Mouse (Mus musculus): ENCODE data around the gene 2010300C02Rik. TPM values are rescaled to one million over a fixed set of nuclear protein-coding genes. Genes with fewer than 3 reads are reported as not detected.
A peak's percentile ranks its signal among the peaks of the same experiment; 100 is the strongest.

The 2010300C02Rik gene
- polyA plus RNA-seq, 1 experiment = 15.3 TPM

DNA sequence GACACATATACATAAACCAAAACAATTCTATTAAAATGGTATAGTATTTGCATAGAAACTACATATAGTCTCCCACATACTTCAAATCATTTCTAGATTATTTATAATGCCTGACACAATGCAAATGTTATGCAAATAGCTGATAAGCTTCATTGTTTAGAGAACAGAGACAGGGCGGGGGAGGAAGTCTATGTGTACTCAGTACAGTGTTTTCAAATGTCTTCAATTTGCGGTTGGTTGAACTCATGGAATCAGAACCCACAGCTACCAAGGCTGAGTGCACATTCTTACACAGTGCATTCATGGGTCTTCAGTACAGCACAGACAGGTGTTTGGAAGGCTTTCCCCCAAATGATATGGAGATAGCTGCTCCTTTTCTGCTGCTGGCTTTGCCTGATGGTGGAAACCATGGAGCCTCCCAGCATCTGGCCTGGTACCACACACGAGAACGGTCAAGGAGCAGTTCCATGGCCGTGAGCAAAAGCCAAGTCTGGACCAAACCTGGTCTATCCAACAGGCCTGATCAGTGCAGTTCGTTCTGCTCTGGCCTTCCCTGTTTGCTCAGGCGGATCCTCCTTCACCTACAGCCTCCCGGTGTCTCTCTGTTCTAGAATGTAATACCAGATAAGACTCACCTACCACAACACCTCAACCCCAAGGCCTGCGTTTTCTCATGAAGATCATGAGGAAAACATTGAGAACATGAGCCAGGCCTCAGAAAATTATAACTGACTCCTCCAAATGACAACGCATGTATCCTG is 8.1 kb downstream of the 2010300C02Rik start:
- WGBS = 42% methylated on average over 10 of the region's 10 CpGs
- Histone ChIP-seq H3K27me3 (ENCODE audit: control insufficient read depth, insufficient read depth, low read length) (no peaks in the 10 kb centered on the region), H3K36me3 (ENCODE audit: control insufficient read depth, insufficient read depth, low read length) (no peaks in the 10 kb centered on the region), H3K27ac (ENCODE audit: insufficient read depth, low read depth, low read length) (peak overlapping the region; percentile 50), H3K4me3 (ENCODE audit: low read depth, low read length) (no peak overlapping the region), H3K4me1 (ENCODE audit: control insufficient read depth, insufficient read depth, insufficient read length, low read length) (peaks cover 10% of the 10 kb centered on the region)
- TF ChIP-seq CTCF (IDR thresholded peaks at IDR 0.05; ENCODE audit: extremely low read depth, insufficient read length, insufficient replicate concordance, low read depth, low read length) = no peak
- TF ChIP-seq POLR2A (IDR thresholded peaks at IDR 0.05; ENCODE audit: low read depth, low read length) = no peak

DNA sequence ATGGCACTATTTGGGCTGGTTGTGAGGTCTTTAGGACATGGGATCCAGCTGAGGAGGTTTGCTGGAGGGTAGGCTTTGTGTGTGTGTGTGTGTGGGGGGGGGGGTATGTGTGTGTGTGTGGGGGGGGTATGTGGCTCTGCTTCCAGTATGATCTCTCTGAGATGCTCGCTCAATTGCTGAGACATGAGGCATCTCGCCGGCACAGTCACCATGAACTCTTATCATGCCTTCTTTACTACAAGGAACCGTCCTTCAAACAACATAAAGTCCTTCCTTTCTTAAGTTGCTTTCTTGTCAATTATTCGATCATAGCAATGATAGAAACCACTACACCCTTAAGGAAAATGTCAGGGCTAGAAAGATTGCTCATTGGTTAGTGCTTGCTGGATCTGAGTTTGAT is 8.8 kb downstream of the 2010300C02Rik start:
- no peaks in the 10 kb centered on the region for H3K27me3 ChIP-seq (ENCODE audit: control insufficient read depth, insufficient read depth, low read length)
- TF ChIP-seq POLR2A (IDR thresholded peaks at IDR 0.05; ENCODE audit: low read depth, low read length) (no peak), CTCF (IDR thresholded peaks at IDR 0.05; ENCODE audit: extremely low read depth, insufficient read length, insufficient replicate concordance, low read depth, low read length) (no peak)
- WGBS = 91% methylated on average over 5 of the region's 5 CpGs
- H3K36me3 ChIP-seq (ENCODE audit: control insufficient read depth, insufficient read depth, low read length) = no peaks in the 10 kb centered on the region
- H3K27ac ChIP-seq (ENCODE audit: insufficient read depth, low read depth, low read length) = no peak overlapping the region
- peaks cover 10% of the 10 kb centered on the region for H3K4me1 ChIP-seq (ENCODE audit: control insufficient read depth, insufficient read depth, insufficient read length, low read length)
- no peak overlapping the region for H3K4me3 ChIP-seq (ENCODE audit: low read depth, low read length)

DNA sequence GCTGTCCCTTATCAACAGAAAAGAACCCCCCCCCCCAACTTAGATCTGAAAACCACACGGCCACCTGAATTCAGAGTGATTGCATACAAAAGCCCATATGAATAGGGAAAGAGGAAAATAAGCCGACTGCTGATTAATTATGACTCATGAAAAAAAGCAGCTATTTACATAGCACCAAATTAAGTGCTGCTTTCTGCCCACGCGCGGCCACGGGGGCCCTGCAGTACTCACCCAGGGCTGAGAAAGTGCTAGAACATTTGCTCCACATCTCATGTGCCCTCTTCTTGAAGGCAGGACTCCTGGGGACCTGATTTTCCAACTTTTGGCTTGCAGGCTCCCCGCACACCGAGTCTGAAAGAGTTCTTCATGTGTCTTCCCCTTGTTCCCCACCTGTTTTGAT is 10.1 kb downstream of the 2010300C02Rik start:
- Histone ChIP-seq H3K4me3 (ENCODE audit: low read depth, low read length) (no peak overlapping the region), H3K36me3 (ENCODE audit: control insufficient read depth, insufficient read depth, low read length) (no peaks in the 10 kb centered on the region), H3K4me1 (ENCODE audit: control insufficient read depth, insufficient read depth, insufficient read length, low read length) (peaks cover 10% of the 10 kb centered on the region), H3K27ac (ENCODE audit: insufficient read depth, low read depth, low read length) (no peak overlapping the region), H3K27me3 (ENCODE audit: control insufficient read depth, insufficient read depth, low read length) (no peaks in the 10 kb centered on the region)
- no peak for TF ChIP-seq CTCF (IDR thresholded peaks at IDR 0.05; ENCODE audit: extremely low read depth, insufficient read length, insufficient replicate concordance, low read depth, low read length)
- no peak for TF ChIP-seq POLR2A (IDR thresholded peaks at IDR 0.05; ENCODE audit: low read depth, low read length)
- 71% methylated on average over 8 of the region's 8 CpGs for WGBS

DNA sequence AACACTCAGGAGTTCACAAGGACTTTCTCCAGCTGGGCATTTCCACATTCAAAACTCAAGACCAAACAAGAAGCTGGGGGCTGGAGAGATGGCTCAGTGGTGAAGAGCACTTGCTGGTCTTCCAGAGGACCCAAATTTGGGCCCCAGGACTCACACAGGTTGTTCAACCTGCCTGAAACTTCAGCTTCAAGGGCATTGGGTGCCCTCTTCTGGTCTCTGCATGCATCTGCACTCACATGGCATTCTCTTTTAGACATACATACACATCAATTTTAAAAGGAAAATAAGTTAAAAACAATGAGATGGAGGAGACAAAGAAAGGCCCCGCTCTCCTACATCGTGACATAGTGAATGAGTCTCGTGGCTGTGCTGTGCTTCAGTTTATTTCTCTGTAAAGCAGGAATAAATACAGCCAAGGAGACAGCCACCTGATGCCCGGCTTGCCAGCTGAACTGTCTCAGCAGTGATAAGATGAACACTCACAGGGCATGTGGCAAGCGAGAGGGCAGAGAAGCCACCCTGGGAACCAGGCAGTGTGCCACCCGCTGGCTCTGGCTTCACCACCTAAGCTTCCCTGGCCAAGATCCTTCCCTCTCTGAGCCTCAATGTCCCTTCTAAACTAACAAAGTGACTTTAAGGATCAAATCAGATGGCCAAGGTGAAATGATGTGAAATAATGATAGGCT is 11.5 kb downstream of the 2010300C02Rik start:
- H3K27me3 ChIP-seq (ENCODE audit: control insufficient read depth, insufficient read depth, low read length) = no peaks in the 10 kb centered on the region
- 89% methylated on average over 6 of the region's 6 CpGs for WGBS

DNA sequence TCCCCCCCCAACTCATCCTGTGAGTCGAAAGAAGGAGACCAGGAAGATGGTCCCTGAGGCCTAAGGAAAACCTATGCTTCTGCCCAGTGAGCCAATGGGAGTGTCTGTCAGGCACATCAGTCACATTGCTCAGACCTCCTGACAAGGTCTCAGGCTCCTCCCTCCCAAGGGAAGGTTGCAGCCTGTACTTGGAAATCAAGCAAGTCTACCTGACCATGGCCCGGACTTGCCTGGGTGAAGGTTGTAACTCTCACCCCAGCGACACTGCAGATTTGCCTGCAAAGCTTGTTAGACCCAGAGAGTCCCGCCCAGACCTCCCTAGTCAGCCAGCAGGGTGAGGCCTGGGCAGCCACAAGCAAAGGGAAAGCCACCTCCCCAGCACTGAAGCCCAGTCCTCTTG is 17.6 kb downstream of the 2010300C02Rik start:
- TF ChIP-seq POLR2A (IDR thresholded peaks at IDR 0.05; ENCODE audit: low read depth, low read length) = no peak
- TF ChIP-seq CTCF (IDR thresholded peaks at IDR 0.05; ENCODE audit: extremely low read depth, insufficient read length, insufficient replicate concordance, low read depth, low read length) = no peak
- WGBS = 59% methylated on average over 4 of the region's 4 CpGs
- Histone ChIP-seq H3K27ac (ENCODE audit: insufficient read depth, low read depth, low read length) (no peak overlapping the region), H3K4me1 (ENCODE audit: control insufficient read depth, insufficient read depth, insufficient read length, low read length) (0 out of 2 replicates have a peak, but pooled peaks cover 3% of the 10 kb centered on the region), H3K36me3 (ENCODE audit: control insufficient read depth, insufficient read depth, low read length) (no peaks in the 10 kb centered on the region), H3K27me3 (ENCODE audit: control insufficient read depth, insufficient read depth, low read length) (no peaks in the 10 kb centered on the region), H3K4me3 (ENCODE audit: low read depth, low read length) (no peak overlapping the region)

More for the DNA sequence above, 11.5 kb downstream of the 2010300C02Rik start:
- TF ChIP-seq POLR2A (IDR thresholded peaks at IDR 0.05; ENCODE audit: low read depth, low read length) (no peak), CTCF (IDR thresholded peaks at IDR 0.05; ENCODE audit: extremely low read depth, insufficient read length, insufficient replicate concordance, low read depth, low read length) (no peak)
- no peaks in the 10 kb centered on the region for H3K36me3 ChIP-seq (ENCODE audit: control insufficient read depth, insufficient read depth, low read length)
- H3K4me1 ChIP-seq (ENCODE audit: control insufficient read depth, insufficient read depth, insufficient read length, low read length) = peaks cover 10% of the 10 kb centered on the region
- H3K27ac ChIP-seq (ENCODE audit: insufficient read depth, low read depth, low read length) = no peak overlapping the region
- H3K4me3 ChIP-seq (ENCODE audit: low read depth, low read length) = no peak overlapping the region

DNA sequence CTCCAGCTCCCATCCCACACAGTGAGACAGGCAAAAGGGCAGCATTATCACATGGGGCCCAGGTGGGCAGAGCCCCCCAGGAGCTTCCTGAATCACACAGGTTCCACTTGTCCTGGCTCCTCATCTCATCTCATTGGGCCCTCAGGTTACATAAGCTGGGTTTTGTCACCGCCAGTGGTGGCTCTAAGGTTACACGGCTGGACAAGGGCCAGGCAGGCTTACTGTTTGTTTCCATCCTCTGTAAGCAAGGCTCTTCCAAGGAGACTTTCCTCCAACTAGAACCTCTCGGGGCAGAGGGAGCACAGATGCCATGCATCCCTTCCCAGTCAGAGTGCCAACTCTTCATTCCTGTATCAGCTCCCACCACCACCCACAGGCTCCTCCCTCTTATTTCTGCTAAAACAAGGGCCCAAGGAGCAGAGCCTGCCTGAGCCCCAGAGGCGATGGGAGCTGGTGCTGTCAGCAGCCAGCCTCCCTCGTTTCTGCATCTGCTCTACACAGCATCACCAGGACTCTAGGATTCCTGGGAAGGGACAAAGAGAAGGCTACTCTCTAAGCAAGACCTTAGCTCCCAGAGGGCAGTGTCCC is 20.9 kb downstream of the 2010300C02Rik start:
- Histone ChIP-seq H3K4me1 (ENCODE audit: control insufficient read depth, insufficient read depth, insufficient read length, low read length) (peaks cover 21% of the 10 kb centered on the region), H3K4me3 (ENCODE audit: low read depth, low read length) (no peak overlapping the region), H3K27ac (ENCODE audit: insufficient read depth, low read depth, low read length) (no peak overlapping the region), H3K36me3 (ENCODE audit: control insufficient read depth, insufficient read depth, low read length) (no peaks in the 10 kb centered on the region), H3K27me3 (ENCODE audit: control insufficient read depth, insufficient read depth, low read length) (no peaks in the 10 kb centered on the region)
- TF ChIP-seq CTCF (IDR thresholded peaks at IDR 0.05; ENCODE audit: extremely low read depth, insufficient read length, insufficient replicate concordance, low read depth, low read length) = no peak
- TF ChIP-seq POLR2A (IDR thresholded peaks at IDR 0.05; ENCODE audit: low read depth, low read length) = no peak
- WGBS = 78% methylated on average over 5 of the region's 5 CpGs
